Comparison of ENCODE assay signal across 8 mouse cellular contexts in the genomic region with DNA sequence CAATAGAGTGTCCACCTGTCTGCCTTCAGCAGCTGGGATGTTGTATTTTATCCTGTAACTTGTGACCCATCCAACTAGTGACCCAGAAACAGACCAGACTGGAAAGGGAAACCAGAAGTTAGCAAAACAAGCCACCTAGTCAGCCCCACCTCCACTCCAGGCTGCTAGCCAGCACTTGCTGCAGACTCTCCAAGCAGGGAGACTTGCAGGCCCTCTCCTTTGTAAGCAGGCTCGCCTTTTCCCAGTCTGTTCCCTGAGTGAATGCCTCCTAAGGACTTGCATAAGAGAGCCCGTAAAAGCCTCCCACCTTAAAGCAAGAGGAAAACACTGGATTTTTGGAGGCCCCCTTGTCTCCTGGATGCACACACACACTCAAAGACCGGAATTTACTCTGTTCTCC. TPM values are rescaled to one million over a fixed set of nuclear protein-coding genes. Genes with fewer than 3 reads are reported as not detected.
A peak's percentile ranks its signal among the peaks of the same experiment; 100 is the strongest.
DNase-seq lines count a peak whose midpoint lies in the region; TF ChIP-seq lines count a peak whose summit lies in the region.

No protein-coding gene starts in this region.

- WGBS in thymus, adult 2 months = 90% methylated on average over 3 of the region's 3 CpGs

- DNase-seq in adrenal gland, postnatal 10 days = peak; percentile 82
- DNase-seq in adrenal gland, adult 8-10 months = no peak
- peak; percentile 24 for DNase-seq in Muller cell, postnatal 12 days (ENCODE audit: inconsistent ontology term)
- DNase-seq in heart, adult 18-20 months = peak; percentile 87 to 88
- peak; percentile 89 to 93 for DNase-seq in kidney, adult 8-10 months
- peak; percentile 54 for DNase-seq in lung, postnatal 14 days
- DNase-seq in natural killer cell, adult 2 months (ENCODE audit: low spot score in 2 of 2) = no peak
- DNase-seq in thymus, adult 2 months = no peak

- H3K4me3 ChIP-seq in thymus, adult 2 months (ENCODE audit: control insufficient read depth, insufficient read depth, low read length) = no peak overlapping the region

- no peak for TF ChIP-seq POLR2A in thymus, adult 2 months (IDR thresholded peaks at IDR 0.05; ENCODE audit: control insufficient read depth, extremely low read depth, insufficient read depth, low read length, poor library complexity)

- no peaks in the 10 kb centered on the region for H3K27me3 ChIP-seq in thymus, adult 2 months (ENCODE audit: control insufficient read depth, insufficient read depth, low read length)

- no peaks in the 10 kb centered on the region for H3K4me1 ChIP-seq in thymus, adult 2 months (replicated peaks; ENCODE audit: control insufficient read depth, insufficient read depth, low read length)

- no peak overlapping the region for H3K27ac ChIP-seq in thymus, adult 2 months (ENCODE audit: control insufficient read depth, insufficient read depth, low read length)

- no peaks in the 10 kb centered on the region for H3K36me3 ChIP-seq in thymus, adult 2 months (ENCODE audit: control insufficient read depth, insufficient read depth, low read length)

- no peak for TF ChIP-seq CTCF in thymus, adult 2 months (IDR thresholded peaks at IDR 0.05; ENCODE audit: borderline replicate concordance, control insufficient read depth, extremely low read depth, insufficient read depth, low read length, poor library complexity)

RNA-seq across cellular contexts. Expression of gene Atp2a2, which starts 27.3 kb away (rescaled TPM):
- total RNA-seq in adrenal gland, postnatal 10 days (2021) = 100 to 1,000 TPM; 202 to 226 TPM
- total RNA-seq in adrenal gland, adult 8-10 months (2022) = 100 to 1,000 TPM; 187 to 206 (median 196) TPM
- over 10,000 TPM; 12,284 to 12,648 TPM for total RNA-seq in heart, adult 18-20 months (2021)
- 84.7 and 175 TPM in 2 replicates for polyA plus RNA-seq in thymus, adult 2 months (2012; rRNA removed)

Comparison
In these comparisons a context has a peak if more than half of its experiments do, and no peak if none do; other contexts are left out.
1. DNase-seq: peak in adrenal gland, postnatal 10 days (single experiment), Muller cell, postnatal 12 days (single experiment), heart, adult 18-20 months (2 of 2), kidney, adult 8-10 months (2 of 2) and lung, postnatal 14 days (single experiment); none in adrenal gland, adult 8-10 months (single experiment), natural killer cell, adult 2 months (0 of 2) and thymus, adult 2 months (single experiment).
2. RNA of gene Atp2a2, which starts 27.3 kb away (total RNA-seq): 12,284 to 12,648 TPM in heart, adult 18-20 months; 202 to 226 TPM in adrenal gland, postnatal 10 days and 187 to 206 TPM in adrenal gland, adult 8-10 months; every median in the first group is over 10 times any median in the second.